Mouse (Mus musculus) activated CD4-positive, CD25-positive, alpha-beta regulatory T cell, adult 4 months (primary cell): ENCODE data around the gene Epb42. TPM values are rescaled to one million over a fixed set of nuclear protein-coding genes. Genes with fewer than 3 reads are reported as not detected.
"Not testable (repeated sequence)": the region's sequence is repeated elsewhere in the genome, so short reads cannot be mapped to it uniquely, and the experiment has no call there.

Experiments
- ATAC-seq: one replicate; pipeline ENCODE4 v1.8.0; 2017
- polyA plus RNA-seq, 2 experiments: library from polyadenylated mRNA; unstranded; fragments of 100-300 nt; shearing (Covaris generic); gene quantifications; one replicate each; pipeline ENCODE4 v1.2.1; 2017

Gene Epb42
- polyA plus RNA-seq = under 1 TPM; 0.61 to 0.78 TPM

- no peak for ATAC-seq
Measured at GRCm38 (mm10) chr2:121036733-121037341, at the start of gene Epb42. Epb42 (minus strand) TSS chr2:121037072.

- no peak for ATAC-seq
Measured at GRCm38 (mm10) chr2:121085480-121086185, 48.8 kb upstream of the Epb42 start, which contains the start of gene Tgm5. Tgm5 (minus strand) TSS chr2:121085841.

GRCm38 (mm10) chr2:121082626-121083025 lies 45.8 kb upstream of the Epb42 start:
- no peak for ATAC-seq

- ATAC-seq = no peak
Measured at GRCm38 (mm10) chr2:121074747-121075146, 37.9 kb upstream of the Epb42 start.

- no peak for ATAC-seq
Measured at GRCm38 (mm10) chr2:121071871-121072270, 35.0 kb upstream of the Epb42 start.

- ATAC-seq = no peak
Measured at GRCm38 (mm10) chr2:121069506-121069905, 32.6 kb upstream of the Epb42 start.

- ATAC-seq = no peak
Measured at GRCm38 (mm10) chr2:121067116-121067515, 30.2 kb upstream of the Epb42 start.

GRCm38 (mm10) chr2:121061315-121061714 lies 24.4 kb upstream of the Epb42 start:
- ATAC-seq = no peak

GRCm38 (mm10) chr2:121057997-121058396 lies 21.1 kb upstream of the Epb42 start:
- no peak for ATAC-seq

- no peak for ATAC-seq
Measured at GRCm38 (mm10) chr2:121055915-121056314, 19.0 kb upstream of the Epb42 start.

GRCm38 (mm10) chr2:121054060-121054459 lies 17.2 kb upstream of the Epb42 start:
- no peak for ATAC-seq

GRCm38 (mm10) chr2:121052176-121052575 lies 15.3 kb upstream of the Epb42 start:
- no peak for ATAC-seq

- ATAC-seq = no peak
Measured at GRCm38 (mm10) chr2:121045653-121046052, 8.8 kb upstream of the Epb42 start.

- no peak for ATAC-seq
Measured at GRCm38 (mm10) chr2:121041098-121041497, 4.2 kb upstream of the Epb42 start.

- ATAC-seq = no peak
Measured at GRCm38 (mm10) chr2:121039382-121039781, 2.5 kb upstream of the Epb42 start.

- not testable (repeated sequence) for ATAC-seq
Measured at GRCm38 (mm10) chr2:121038851-121039250, 2.0 kb upstream of the Epb42 start.

GRCm38 (mm10) chr2:121022918-121023317 lies 14.0 kb downstream of the Epb42 start:
- ATAC-seq = no peak

- no peak for ATAC-seq
Measured at GRCm38 (mm10) chr2:121017151-121017550, 19.7 kb downstream of the Epb42 start.

- ATAC-seq = no peak
Measured at GRCm38 (mm10) chr2:121016226-121016625, 20.6 kb downstream of the Epb42 start.

GRCm38 (mm10) chr2:121015507-121015906 lies 21.4 kb downstream of the Epb42 start:
- ATAC-seq = no peak

GRCm38 (mm10) chr2:121012676-121013075 lies 24.2 kb downstream of the Epb42 start:
- ATAC-seq = no peak

GRCm38 (mm10) chr2:121009071-121009677 lies 27.7 kb downstream of the Epb42 start:
- ATAC-seq = no peak

- ATAC-seq = peak; percentile 29
Measured at GRCm38 (mm10) chr2:121008664-121009007, 28.2 kb downstream of the Epb42 start.
